Mouse (Mus musculus): ENCODE measurements around the gene Lman1l.
A peak's percentile ranks its signal among the peaks of the same experiment; 100 is the strongest.

The Lman1l gene

GRCm38 (mm10) chr9:57577144-57577849, 43.3 kb downstream of the Lman1l start:
- no peak for DNase-seq (ENCODE audit: low read depth, low spot score)

- no peak for DNase-seq (ENCODE audit: low read depth, low spot score)
Measured at GRCm38 (mm10) chr9:57575577-57575976, 45.0 kb downstream of the Lman1l start.

- no peak for DNase-seq (ENCODE audit: low read depth, low spot score)
Measured at GRCm38 (mm10) chr9:57574397-57574796, 46.2 kb downstream of the Lman1l start.

- DNase-seq (ENCODE audit: low read depth, low spot score) = no peak
Measured at GRCm38 (mm10) chr9:57568500-57568899, 52.1 kb downstream of the Lman1l start.

- DNase-seq (ENCODE audit: low read depth, low spot score) = no peak
Measured at GRCm38 (mm10) chr9:57566846-57567245, 53.7 kb downstream of the Lman1l start.

- no peak for DNase-seq (ENCODE audit: low read depth, low spot score)
Measured at GRCm38 (mm10) chr9:57565741-57566221, 54.8 kb downstream of the Lman1l start.

GRCm38 (mm10) chr9:57564609-57565008, 56.0 kb downstream of the Lman1l start:
- DNase-seq (ENCODE audit: low read depth, low spot score) = no peak

- no peak for DNase-seq (ENCODE audit: low read depth, low spot score)
Measured at GRCm38 (mm10) chr9:57562896-57563372, 57.6 kb downstream of the Lman1l start.

GRCm38 (mm10) chr9:57561711-57562099, 58.9 kb downstream of the Lman1l start:
- no peak for DNase-seq (ENCODE audit: low read depth, low spot score)

- peak; percentile 85 for DNase-seq (ENCODE audit: low read depth, low spot score)
Measured at GRCm38 (mm10) chr9:57560861-57561710, 59.5 kb downstream of the Lman1l start, which contains the start of gene Scamp2. Gene Scamp2, plus strand, starts transcription at chr9:57560943.

- DNase-seq (ENCODE audit: low read depth, low spot score) = no peak
Measured at GRCm38 (mm10) chr9:57560263-57560662, 60.3 kb downstream of the Lman1l start.

- DNase-seq (ENCODE audit: low read depth, low spot score) = no peak
Measured at GRCm38 (mm10) chr9:57559568-57559967, 61.0 kb downstream of the Lman1l start.

GRCm38 (mm10) chr9:57558625-57559024, 61.9 kb downstream of the Lman1l start:
- DNase-seq (ENCODE audit: low read depth, low spot score) = no peak

GRCm38 (mm10) chr9:57557215-57557614, 63.4 kb downstream of the Lman1l start:
- no peak for DNase-seq (ENCODE audit: low read depth, low spot score)
